Mouse (Mus musculus) lung, postnatal 10 days (tissue): ENCODE measurements around the gene Tex101.
"Not testable (repeated sequence)": the region's sequence is repeated elsewhere in the genome, so short reads cannot be mapped to it uniquely, and the experiment has no call there.

Experiments
- DNase-seq: peaks from one replicate; pipeline ENCODE4 v3.0.0; 2021

The Tex101 gene

GRCm38 (mm10) chr7:24630116-24630880 is 46.2 kb downstream of the Tex101 start:
- no peak for DNase-seq

GRCm38 (mm10) chr7:24629672-24630071 is 46.8 kb downstream of the Tex101 start:
- no peak for DNase-seq

GRCm38 (mm10) chr7:24628685-24629610 is 47.5 kb downstream of the Tex101 start:
- DNase-seq, result peak; percentile 92

- DNase-seq, result no peak
Observed at GRCm38 (mm10) chr7:24622967-24623366, 53.5 kb downstream of the Tex101 start.

- DNase-seq, result no peak
Observed at GRCm38 (mm10) chr7:24621193-24621592, 55.3 kb downstream of the Tex101 start.

- DNase-seq, result no peak
Observed at GRCm38 (mm10) chr7:24619671-24620397, 56.6 kb downstream of the Tex101 start.

GRCm38 (mm10) chr7:24618374-24618773 is 58.1 kb downstream of the Tex101 start:
- DNase-seq, result not testable (repeated sequence)
